Mouse (Mus musculus) heart, postnatal 0 days (tissue): ENCODE results near the gene Saa4.

Experiments used
- CTCF ChIP-seq: IDR thresholded peaks from 2 replicates; pipeline ENCODE4 v1.5.1; 2016; ENCODE audit warnings: antibody characterized with exemption, control low read depth, low read depth
- EP300 ChIP-seq: IDR thresholded peaks from 2 replicates; pipeline ENCODE4 v1.6.1; 2016; ENCODE audit warnings: antibody characterized with exemption, low read depth

GRCm38 (mm10) chr7:46686827-46687226 is 45.6 kb downstream of the Saa4 start:
- no peak for TF ChIP-seq CTCF
- TF ChIP-seq EP300 = no peak
